Mouse (Mus musculus): ENCODE measurements around the gene Nedd9.

- TF ChIP-seq CTCF (IDR thresholded peaks at IDR 0.05; ENCODE audit: low read depth, low read length) (no peak), POLR2A (IDR thresholded peaks at IDR 0.05; ENCODE audit: insufficient read depth, low read length) (no peak), EP300 (IDR thresholded peaks at IDR 0.05; ENCODE audit: insufficient read depth, low read depth, low read length) (no peak)
These were observed 159.6 kb downstream of the Nedd9 start for GRCm38 (mm10) chr13:41327546-41327945.

All from ES-Bruce4 (cell line).